Mouse (Mus musculus) myocyte (in vitro differentiated cells): ENCODE data around the gene Mier3.

Source experiments
- CEBPB ChIP-seq: IDR thresholded peaks from 2 replicates; pipeline ENCODE4 v1.6.1; 2011; ENCODE audit warnings: mild to moderate bottlenecking, moderate library complexity; ENCODE audit not compliant: poor library complexity, insufficient read depth, severe bottlenecking
- E2F4 ChIP-seq: IDR thresholded peaks from one replicate; pipeline ENCODE4 v1.6.1; 2011; ENCODE audit warnings: mild to moderate bottlenecking, control low read depth, moderate library complexity; ENCODE audit not compliant: insufficient read depth
- MAX ChIP-seq: IDR thresholded peaks from one replicate; pipeline ENCODE4 v1.6.1; 2011; ENCODE audit warnings: low read depth, mild to moderate bottlenecking, control low read depth
- MYOD1 ChIP-seq, 3 experiments: IDR thresholded peaks; one replicate each; pipeline ENCODE4 v1.6.1; 2011; ENCODE audit warnings: control low read depth in 2 of 3, low read depth in 2 of 3, mild to moderate bottlenecking in 2 of 3, moderate library complexity in 1 of 3; ENCODE audit not compliant: insufficient read length in 2 of 3, control insufficient read depth in 1 of 3
- MYOG ChIP-seq, 3 experiments: IDR thresholded peaks; one replicate each; pipeline ENCODE4 v1.6.1; 2011; ENCODE audit warnings: control low read depth in 2 of 3, low read depth in 2 of 3, mild to moderate bottlenecking in 2 of 3; ENCODE audit not compliant: insufficient read length in 2 of 3, control insufficient read depth in 1 of 3, insufficient read depth in 1 of 3
- POLR2A ChIP-seq: IDR thresholded peaks from one replicate; pipeline ENCODE4 v1.6.1; 2011; ENCODE audit warnings: low read depth, mild to moderate bottlenecking, control low read depth, moderate library complexity; ENCODE audit not compliant: insufficient read length
- POLR2AphosphoS2 ChIP-seq: IDR thresholded peaks from one replicate; pipeline ENCODE4 v1.6.1; 2011; ENCODE audit warnings: low read depth, control low read depth; ENCODE audit not compliant: insufficient read length
- REST ChIP-seq: IDR thresholded peaks from one replicate; pipeline ENCODE4 v1.6.1; 2011; ENCODE audit warnings: mild to moderate bottlenecking, control low read depth, moderate library complexity; ENCODE audit not compliant: insufficient read depth, insufficient read length
- SRF ChIP-seq: IDR thresholded peaks from one replicate; pipeline ENCODE4 v1.6.1; 2011; ENCODE audit warnings: low read depth; ENCODE audit not compliant: control insufficient read depth, insufficient read length
- TCF12 ChIP-seq: IDR thresholded peaks from one replicate; pipeline ENCODE4 v1.6.1; 2011; ENCODE audit warnings: mild to moderate bottlenecking, control low read depth; ENCODE audit not compliant: poor library complexity, insufficient read depth, severe bottlenecking
- USF1 ChIP-seq: IDR thresholded peaks from one replicate; pipeline ENCODE4 v1.6.1; 2011; ENCODE audit warnings: low read depth, mild to moderate bottlenecking, control low read depth, moderate library complexity

DNA sequence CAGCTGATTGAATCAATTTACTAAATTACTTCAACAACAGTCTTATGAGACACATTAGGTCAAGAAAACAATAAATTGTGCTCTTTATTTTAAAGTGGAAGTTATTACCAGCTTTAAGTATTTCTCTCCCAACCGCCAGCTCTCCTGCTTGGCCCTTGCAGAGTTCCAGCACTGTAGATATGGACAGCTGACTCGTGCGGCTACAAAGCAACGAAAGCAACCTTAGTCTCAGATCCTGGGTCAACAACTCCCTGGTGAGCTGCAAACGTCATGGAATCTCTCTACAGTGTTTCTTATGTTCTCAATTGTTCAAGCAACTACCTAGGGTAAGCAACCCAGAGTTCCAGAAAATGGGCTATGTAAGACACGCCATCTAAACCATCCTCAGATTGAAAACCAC is 76.2 kb downstream of the Mier3 start:
- TF ChIP-seq POLR2A (no peak), TCF12 (no peak), MYOD1 (IDR thresholded peaks at IDR 0.05; ENCODE audit: control insufficient read depth in 1 of 3, insufficient read length in 2 of 3, low read depth in 2 of 3) (no peak), E2F4 (no peak), USF1 (no peak), POLR2AphosphoS2 (no peak), CEBPB (no peak), MAX (no peak), MYOG (IDR thresholded peaks at IDR 0.05; ENCODE audit: control insufficient read depth in 1 of 3, insufficient read depth in 1 of 3, insufficient read length in 2 of 3, low read depth in 2 of 3) (no peak), REST (no peak), SRF (no peak)
